Comparison of ENCODE assay signal across 12 mouse cellular contexts in the genomic region with DNA sequence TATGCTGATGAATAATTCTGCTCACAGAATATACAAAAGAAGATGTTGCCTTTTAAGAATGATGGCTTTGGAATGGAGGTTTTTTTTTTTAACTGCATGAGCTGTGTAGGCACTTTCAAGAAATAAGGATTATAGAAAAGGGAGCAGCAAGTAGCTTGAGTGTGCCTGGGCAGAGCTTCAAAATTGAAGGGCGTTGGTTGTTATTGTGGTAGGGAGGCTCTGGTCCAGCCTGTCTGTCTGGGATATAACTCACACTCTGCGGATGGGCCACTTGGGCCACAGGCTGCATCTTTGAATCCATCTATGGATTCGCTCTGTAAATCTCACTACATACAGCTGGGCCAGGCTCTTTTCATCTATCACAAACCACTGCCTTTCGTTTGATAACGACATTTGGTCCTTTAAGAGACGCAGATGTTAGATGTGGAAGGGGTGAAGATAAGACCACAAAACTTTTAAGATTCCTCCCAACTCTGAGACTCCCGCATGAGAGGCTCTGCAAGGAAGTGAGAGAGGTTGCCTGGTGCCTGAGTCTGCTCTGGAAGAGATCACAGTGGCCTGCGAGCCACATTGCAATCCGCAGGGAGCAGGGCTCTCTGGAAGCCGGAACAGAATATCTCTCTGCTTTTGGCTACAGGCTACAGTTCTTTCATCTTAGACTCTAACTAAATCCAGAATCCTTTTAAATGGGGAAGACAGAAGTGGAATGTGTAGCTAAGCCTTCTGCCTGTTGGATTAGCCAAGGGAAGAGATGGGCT.
DNase-seq lines count a peak whose midpoint lies in the region; ATAC-seq lines count a peak whose summit lies in the region.
"Had no signal": no experiment of that assay in that cellular context is flagged by ENCODE, and none has a peak within 500 bp of the region (broad histone marks: within the 10 kb centered on the region; RNA-seq: fewer than 3 reads in every experiment).

No protein-coding gene starts in this region.

- no peaks in the 10 kb centered on the region for H3K36me3 ChIP-seq in embryonic facial prominence, embryonic 10.5 days (replicated peaks)
- no peaks in the 10 kb centered on the region for H3K36me3 ChIP-seq in heart, embryonic 11.5 days (ENCODE audit: control insufficient read depth, insufficient read depth, low read length)
- no peaks in the 10 kb centered on the region for H3K36me3 ChIP-seq in limb, embryonic 13.5 days

- peak; percentile 40 for DNase-seq in 3T3-L1 (ENCODE audit: low read depth, low spot score)
- DNase-seq in embryonic facial prominence, embryonic 10.5 days (ENCODE audit: low spot score) = no peak
- DNase-seq in spleen, adult 18-20 months = no peak
- DNase-seq in thymus, postnatal 4 days = no peak
- DNase-seq: adrenal gland, postnatal 10 days; cerebellum, adult 9-11 months; lung, postnatal 10 days had no signal

- H3K4me3 ChIP-seq in embryonic facial prominence, embryonic 10.5 days = no peak overlapping the region
- no peak overlapping the region for H3K4me3 ChIP-seq in heart, embryonic 11.5 days (ENCODE audit: low read depth, low read length)
- no peak overlapping the region for H3K4me3 ChIP-seq in limb, embryonic 13.5 days

- no peaks in the 10 kb centered on the region for H3K9me3 ChIP-seq in embryonic facial prominence, embryonic 10.5 days
- no peaks in the 10 kb centered on the region for H3K9me3 ChIP-seq in heart, embryonic 11.5 days (replicated peaks; ENCODE audit: control insufficient read depth, low read length)
- no peaks in the 10 kb centered on the region for H3K9me3 ChIP-seq in limb, embryonic 13.5 days

- ATAC-seq in heart, embryonic 11.5 days (replicated peaks; ENCODE audit: insufficient number of reproducible peaks, low FRiP score, low TSS enrichment) = no peak
- ATAC-seq in limb, embryonic 13.5 days (ENCODE audit: low FRiP score, low read depth) = no peak
- ATAC-seq in erythroid progenitor cell, adult 5-6 weeks (replicated peaks; ENCODE audit: low FRiP score, poor library complexity, severe bottlenecking) = no peak
- ATAC-seq: forebrain, embryonic 14.5 days; inflammation-experienced regulatory T-cells, adult 6 months had no signal

- H3K4me2 ChIP-seq in heart, embryonic 11.5 days = no peak overlapping the region
- no peak overlapping the region for H3K4me2 ChIP-seq in limb, embryonic 13.5 days (replicated peaks)

- H3K27me3 ChIP-seq in embryonic facial prominence, embryonic 10.5 days (replicated peaks; ENCODE audit: low read depth, poor library complexity, severe bottlenecking) = no peaks in the 10 kb centered on the region
- no peaks in the 10 kb centered on the region for H3K27me3 ChIP-seq in heart, embryonic 11.5 days (ENCODE audit: control insufficient read depth, insufficient read depth, low read length)
- H3K27me3 ChIP-seq in limb, embryonic 13.5 days = peaks cover 20% of the 10 kb centered on the region

- peak overlapping the region; percentile 79 for H3K27ac ChIP-seq in embryonic facial prominence, embryonic 10.5 days (replicated peaks)
- peak overlapping the region; percentile 4; the same call in 1 of the 2 replicates for H3K27ac ChIP-seq in heart, embryonic 11.5 days (ENCODE audit: low read depth, low read length)
- peak overlapping the region; percentile 52; the same call in 1 of the 2 replicates for H3K27ac ChIP-seq in limb, embryonic 13.5 days

- H3K9ac ChIP-seq in heart, embryonic 11.5 days (ENCODE audit: low read depth, low read length) = no peak overlapping the region
- no peak overlapping the region for H3K9ac ChIP-seq in limb, embryonic 13.5 days

- H3K4me1 ChIP-seq in embryonic facial prominence, embryonic 10.5 days = peaks cover 38% of the 10 kb centered on the region
- 0 out of 2 replicates have a peak, but pooled peaks cover 5% of the 10 kb centered on the region for H3K4me1 ChIP-seq in heart, embryonic 11.5 days (ENCODE audit: control insufficient read depth, insufficient read depth, low read length)
- peaks cover 31% of the 10 kb centered on the region for H3K4me1 ChIP-seq in limb, embryonic 13.5 days

- WGBS in embryonic facial prominence, embryonic 10.5 days = 75% methylated on average over 10 of the region's 10 CpGs
- 49% methylated on average over 10 of the region's 10 CpGs for WGBS in heart, embryonic 11.5 days (ENCODE audit: insufficient replicate concordance)
- 42% methylated on average over 10 of the region's 10 CpGs for WGBS in limb, embryonic 13.5 days

Comparison
In these comparisons a context has a peak if more than half of its experiments do, and no peak if none do; other contexts are left out.
1. H3K27ac ChIP-seq: peak in every context shown above with its lines; median percentile 79 in embryonic facial prominence, embryonic 10.5 days; 52 in limb, embryonic 13.5 days; 4 in heart, embryonic 11.5 days.